Mouse (Mus musculus) left cerebral cortex, postnatal 4 days (tissue): ENCODE data around the gene Atxn2. TPM values are rescaled to one million over a fixed set of nuclear protein-coding genes. Genes with fewer than 3 reads are reported as not detected.

ENCODE experiments used
- DNase-seq: peaks from one replicate; pipeline ENCODE4 v3.0.0-alpha.2; 2022
- intact Hi-C: fragments of 180-260 bp; cut with DNase I; formaldehyde crosslinking; loops from one replicate; pipeline ENCODE4 v1.15.1; 2025
- microRNA-seq: library from miRNA; unstranded; fragments of <30 nt; microRNA quantifications from one replicate; pipeline ENCODE4 v1.2.0, GENCODE M21; 2022
- total RNA-seq, 2 experiments: library from RNA; stranded (reverse); gene quantifications; 2 replicates each; pipeline ENCODE4 v1.2.3; 2021

The Atxn2 gene
- total RNA-seq, 2 experiments from 2014 or later, result 250 to 271 TPM

DNA sequence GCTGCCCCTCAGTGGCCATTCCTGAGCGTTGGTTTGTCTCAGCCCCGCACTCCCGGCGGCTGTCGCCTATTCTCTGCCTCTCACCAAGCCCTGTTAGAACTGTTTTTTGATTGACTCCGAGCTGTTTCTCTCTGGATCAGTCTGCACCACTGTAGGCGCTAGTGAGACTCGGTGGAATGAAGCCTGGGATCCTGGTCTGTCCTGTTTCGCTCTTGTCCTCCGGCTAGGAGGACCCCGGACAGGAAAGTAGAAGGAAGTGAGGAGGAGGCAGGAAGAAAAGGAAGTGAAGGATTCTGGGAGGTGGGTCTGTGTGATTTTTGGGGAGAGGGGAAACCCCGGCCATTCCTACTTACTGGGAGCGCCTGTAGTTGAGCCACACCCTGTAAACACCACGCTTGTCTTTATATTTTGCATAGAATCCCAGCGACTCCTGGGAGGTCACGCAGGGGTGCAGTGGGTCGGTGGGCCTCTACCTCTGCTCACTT lies 136.9 kb downstream of the Atxn2 start:
- intact Hi-C loops, result no loop called here
- DNase-seq, result no peak

DNA sequence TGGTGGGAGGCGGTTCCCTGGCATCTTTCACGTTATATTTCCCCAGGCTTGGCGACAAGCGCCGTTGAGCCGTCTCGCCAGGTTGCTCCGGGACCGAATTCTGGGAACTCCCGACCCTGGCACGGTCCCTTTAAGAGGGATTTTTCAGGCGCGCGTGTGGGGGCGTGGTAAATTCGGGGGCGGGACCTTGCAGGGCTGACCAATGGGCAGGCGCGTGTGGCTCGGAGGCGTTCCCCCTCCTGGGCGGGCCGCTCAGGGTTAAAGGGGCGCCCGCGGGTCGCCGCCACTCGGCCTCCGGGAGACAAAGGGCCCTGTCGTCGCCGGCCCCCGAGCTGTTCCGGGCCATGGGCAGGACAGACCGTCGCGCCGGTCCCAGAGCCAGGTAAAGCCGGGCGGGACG lies 137.6 kb downstream of the Atxn2 start, which contains the start of gene Pheta1:
Gene Pheta1 (plus strand): TSS at position 242 of the 400 bp plus-strand sequence.
- DNase-seq, result peak; percentile 96
- intact Hi-C loops, result no loop called here

DNA sequence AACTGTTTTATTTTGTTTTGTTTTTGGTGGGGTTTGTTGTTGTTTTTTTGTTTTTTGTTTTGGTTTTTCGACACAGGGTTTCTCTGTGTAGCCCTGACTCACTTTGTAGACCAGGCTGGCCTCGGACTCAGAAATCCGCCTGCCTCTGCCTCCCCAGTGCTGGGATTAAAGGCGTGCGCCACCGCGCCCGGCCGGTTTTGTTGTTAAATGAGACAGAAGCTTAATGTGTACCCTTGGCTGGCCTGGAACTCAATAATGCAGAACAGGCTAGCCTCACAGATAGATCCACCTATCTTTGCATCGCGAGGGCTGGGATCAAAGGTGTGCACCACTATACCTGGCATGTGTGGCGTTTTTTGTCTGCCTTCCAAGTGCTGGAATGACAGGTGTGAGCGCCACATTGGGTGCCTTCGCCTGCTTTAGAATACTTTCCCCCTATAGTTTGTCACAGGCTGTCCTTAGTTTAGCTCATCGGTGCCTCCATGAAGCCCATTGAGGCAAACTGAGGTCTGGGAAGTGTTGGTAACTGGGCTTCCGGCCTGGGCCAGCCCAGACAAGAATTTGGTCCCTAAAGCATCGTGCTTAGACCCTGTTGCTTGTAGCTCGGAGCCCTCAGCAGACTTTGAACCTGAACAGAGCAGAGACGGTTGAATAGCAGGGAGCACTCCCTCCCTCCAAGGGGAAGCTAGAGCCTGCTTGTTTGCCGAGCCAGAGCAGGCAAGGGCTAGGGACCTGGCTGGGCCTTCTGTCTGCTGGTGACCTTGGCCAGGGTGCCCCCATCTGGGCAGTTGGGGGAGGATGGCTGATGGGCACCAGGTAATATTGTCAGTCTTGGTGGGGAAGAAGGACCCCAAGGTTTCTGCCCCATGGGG lies 138.6 kb downstream of the Atxn2 start:
- intact Hi-C loops, result no loop called here
- no peak for DNase-seq

DNA sequence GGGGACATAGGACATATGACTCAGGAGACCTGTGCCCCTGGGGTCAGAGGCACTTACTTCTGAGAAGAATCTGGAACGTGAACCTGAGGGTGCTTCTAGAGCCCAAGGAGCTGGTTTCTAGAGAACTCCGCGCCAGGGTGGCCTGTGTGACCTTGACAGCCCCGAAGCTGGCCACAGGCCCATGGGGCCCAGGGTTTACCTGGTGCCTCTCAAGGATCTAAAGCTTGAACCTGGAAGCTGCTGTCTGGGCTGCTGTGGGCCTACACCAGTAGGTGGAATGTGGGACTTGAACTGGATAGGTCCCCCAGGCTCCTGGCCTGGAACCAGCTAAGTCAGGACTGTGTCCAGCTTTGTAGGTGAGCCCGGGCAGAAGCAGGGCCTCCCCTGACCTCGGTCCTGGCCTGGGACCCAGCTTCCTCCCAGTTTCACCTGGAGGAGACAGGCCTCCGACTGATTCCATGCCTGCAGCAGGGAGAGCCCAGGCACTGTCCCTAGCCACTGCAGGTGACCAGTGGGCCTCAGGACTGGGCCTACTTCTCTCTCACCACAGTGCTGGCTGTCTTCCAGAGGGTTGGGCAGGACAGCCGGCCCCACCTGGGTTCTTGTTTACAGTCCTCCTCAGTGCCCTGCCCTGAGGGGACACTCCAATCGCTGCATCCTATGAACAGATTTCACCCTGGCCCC lies 142.4 kb downstream of the Atxn2 start:
- intact Hi-C loops, result no loop called here
- no peak for DNase-seq

DNA sequence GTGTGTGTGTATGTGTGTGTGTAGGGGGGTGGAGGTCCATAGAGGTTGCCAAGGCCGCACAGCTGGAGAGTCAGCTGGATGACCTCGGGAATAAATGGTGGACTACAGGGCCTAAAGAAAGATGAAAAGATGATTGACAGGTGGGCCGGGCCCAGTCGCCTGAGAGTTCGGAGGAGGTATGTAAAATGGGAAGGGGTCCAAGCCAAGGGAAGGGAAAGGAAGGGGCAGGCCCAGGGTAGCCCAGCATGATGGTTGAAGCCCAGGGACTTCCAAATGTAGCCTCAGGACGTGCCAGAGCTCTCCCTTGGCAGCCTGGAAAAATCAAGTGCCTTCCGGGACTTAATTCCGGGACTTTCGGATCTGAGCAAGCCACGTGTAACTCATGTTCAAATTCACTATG lies 143.6 kb downstream of the Atxn2 start:
- intact Hi-C loops, result no loop called here
- DNase-seq, result no peak

DNA sequence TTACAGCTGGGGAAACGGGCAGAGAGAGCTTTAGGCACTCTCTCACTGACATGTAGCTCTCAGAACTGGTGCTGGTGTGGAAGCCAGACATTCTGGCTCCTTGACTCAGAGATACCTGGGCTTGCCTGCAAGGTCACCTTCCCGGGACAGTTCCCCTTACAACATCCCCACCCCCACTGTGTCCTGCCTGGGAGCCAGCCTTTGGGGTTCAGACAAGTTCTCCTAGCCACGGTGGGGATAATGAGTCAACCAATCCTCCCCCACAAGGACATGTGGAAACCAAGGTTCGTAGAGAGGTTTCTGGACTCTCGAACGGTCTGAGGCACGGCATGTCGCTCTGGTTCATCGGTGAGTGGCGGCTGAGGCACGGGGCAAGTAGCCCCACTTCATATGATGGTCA lies 145.6 kb downstream of the Atxn2 start:
- no peak for DNase-seq
- intact Hi-C loops, result no loop called here

DNA sequence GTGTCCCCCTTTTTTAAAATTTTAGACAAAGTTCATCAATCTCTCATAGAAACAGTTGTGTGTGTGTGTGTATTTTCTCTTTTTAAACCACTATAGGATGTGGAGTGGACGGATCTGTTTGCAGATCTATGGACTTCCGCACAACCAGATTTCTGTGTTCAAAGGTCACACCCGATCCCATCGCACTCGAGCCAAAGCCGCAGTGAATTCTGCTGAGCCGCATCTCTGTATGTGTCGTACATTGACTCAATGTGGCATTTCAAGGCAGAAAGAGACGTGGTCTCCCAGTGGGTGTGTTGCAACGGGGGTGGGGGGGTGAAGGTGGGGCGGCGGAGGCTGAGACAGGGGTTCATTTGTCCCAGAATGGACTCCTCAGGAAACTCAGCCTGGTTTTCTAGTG lies 147.3 kb downstream of the Atxn2 start:
- no peak for DNase-seq
- intact Hi-C loops, result no loop called here

DNA sequence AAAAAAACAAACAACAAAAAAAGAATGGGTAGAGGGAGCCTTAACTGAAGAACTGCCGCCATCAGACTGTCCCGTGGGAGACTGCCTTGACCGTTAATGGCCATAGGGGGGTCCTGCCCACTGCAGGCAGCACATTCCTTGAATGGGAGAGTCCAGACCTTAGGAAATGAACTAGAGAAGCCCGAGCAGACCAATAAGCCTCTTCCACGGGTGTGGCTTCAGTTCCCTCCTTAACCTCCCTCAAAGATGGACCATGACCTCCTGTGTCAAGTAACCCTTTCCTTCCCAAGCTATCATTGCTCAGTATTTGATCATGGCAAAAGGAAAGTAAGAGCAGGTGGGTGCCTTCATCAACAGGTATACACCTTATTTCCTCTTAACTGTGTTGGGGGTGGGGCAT lies 150.8 kb downstream of the Atxn2 start:
- intact Hi-C loops, result no loop called here
- no peak for DNase-seq

DNA sequence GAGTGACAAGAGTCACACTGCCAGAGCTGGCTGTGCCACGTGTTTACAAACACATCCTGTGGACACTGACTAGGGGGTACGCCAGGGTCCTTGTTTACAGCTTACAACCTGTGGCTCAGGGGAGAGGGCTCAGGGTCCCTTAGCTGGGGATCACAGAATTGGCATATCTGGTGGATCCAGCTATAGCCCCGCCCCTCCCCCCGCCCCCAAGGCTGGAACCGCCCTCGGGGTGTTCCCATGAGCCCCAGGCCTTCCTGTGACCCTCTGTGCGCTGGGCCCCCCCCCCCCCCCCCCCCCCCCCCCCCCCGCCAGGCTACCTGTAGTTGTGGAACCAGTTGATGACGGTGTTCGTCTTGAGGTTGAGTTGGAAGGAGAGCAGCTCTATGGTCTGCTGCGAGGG lies 153.2 kb downstream of the Atxn2 start:
- no peak for DNase-seq
- intact Hi-C loops, result no loop called here

Small RNAs within 50 kb of the gene (microRNA-seq; reads per million reads assigned to microRNA genes)
- gene Mir7031, result 1.5 reads per million

Other genes with a start within 250 kb of the Atxn2 start
- not detected for gene Adam1b, start 207.9 kb upstream of the Atxn2 start, total RNA-seq
- 10 to 100 TPM; 17.4 to 18.2 TPM for gene Adam1a, start 165.9 kb upstream of the Atxn2 start, total RNA-seq
- not detected for gene Gm42878, start 165.9 kb upstream of the Atxn2 start, total RNA-seq
- 100 to 1,000 TPM in 1 of 2 experiments, 10 to 100 TPM in 1; 99.3 to 102 TPM for gene Mapkapk5, start 165.4 kb upstream of the Atxn2 start, total RNA-seq
- 10 to 100 TPM; 87.4 to 90.9 TPM for gene Aldh2, start 117.5 kb upstream of the Atxn2 start, total RNA-seq
- 1 to 10 TPM; 3.7 TPM for gene Acad12, start 92.4 kb upstream of the Atxn2 start, total RNA-seq
- gene Acad10, start 50.8 kb upstream of the Atxn2 start, total RNA-seq, result 1 to 10 TPM; 2.2 to 2.5 TPM
- 10 to 100 TPM; 45.3 to 47.4 TPM for gene Brap, start 50.8 kb upstream of the Atxn2 start, total RNA-seq
- 10 to 100 TPM; 13.3 to 13.4 TPM for gene Sh2b3, start 126.3 kb downstream of the Atxn2 start, total RNA-seq
- gene Pheta1, start 137.6 kb downstream of the Atxn2 start, total RNA-seq, result 10 to 100 TPM; 19.4 to 19.9 TPM